Mouse (Mus musculus) bone marrow macrophage, adult 2 months (primary cell): ENCODE results near the gene Actg1. TPM values are rescaled to one million over a fixed set of nuclear protein-coding genes. Genes with fewer than 3 reads are reported as not detected.
"Not testable (repeated sequence)": the region's sequence is repeated elsewhere in the genome, so short reads cannot be mapped to it uniquely, and the experiment has no call there.

Source experiments
- H3K27ac ChIP-seq: 2 replicates; pipeline ENCODE4 v1.5.1; 2012; ENCODE audit warnings: low read depth, low read length; ENCODE audit not compliant: insufficient read depth
- H3K4me1 ChIP-seq: 2 replicates; pipeline ENCODE4 v1.6.1; 2012; ENCODE audit warnings: low read length; ENCODE audit not compliant: control insufficient read depth, insufficient read depth
- H3K4me3 ChIP-seq: 2 replicates; pipeline ENCODE4 v1.5.1; 2012; ENCODE audit warnings: mild to moderate bottlenecking, low read length, moderate library complexity; ENCODE audit not compliant: insufficient read depth
- CTCF ChIP-seq: IDR thresholded peaks from 2 replicates; pipeline ENCODE4 v1.5.1; 2012; ENCODE audit warnings: low read depth, mild to moderate bottlenecking, low read length, moderate library complexity
- POLR2A ChIP-seq: IDR thresholded peaks from 2 replicates; pipeline ENCODE4 v1.6.1; 2012; ENCODE audit warnings: mild to moderate bottlenecking, low read depth, low read length, borderline replicate concordance
- polyA plus RNA-seq: library from polyadenylated mRNA; stranded (reverse); fragments of >200 nt; gene quantifications from 2 replicates; pipeline ENCODE4 v1.2.4, GENCODE M21; 2012; ENCODE audit not compliant: missing spikeins, insufficient read depth, insufficient read length

The Actg1 gene
- polyA plus RNA-seq, 1 experiment, result 2,131 TPM

DNA sequence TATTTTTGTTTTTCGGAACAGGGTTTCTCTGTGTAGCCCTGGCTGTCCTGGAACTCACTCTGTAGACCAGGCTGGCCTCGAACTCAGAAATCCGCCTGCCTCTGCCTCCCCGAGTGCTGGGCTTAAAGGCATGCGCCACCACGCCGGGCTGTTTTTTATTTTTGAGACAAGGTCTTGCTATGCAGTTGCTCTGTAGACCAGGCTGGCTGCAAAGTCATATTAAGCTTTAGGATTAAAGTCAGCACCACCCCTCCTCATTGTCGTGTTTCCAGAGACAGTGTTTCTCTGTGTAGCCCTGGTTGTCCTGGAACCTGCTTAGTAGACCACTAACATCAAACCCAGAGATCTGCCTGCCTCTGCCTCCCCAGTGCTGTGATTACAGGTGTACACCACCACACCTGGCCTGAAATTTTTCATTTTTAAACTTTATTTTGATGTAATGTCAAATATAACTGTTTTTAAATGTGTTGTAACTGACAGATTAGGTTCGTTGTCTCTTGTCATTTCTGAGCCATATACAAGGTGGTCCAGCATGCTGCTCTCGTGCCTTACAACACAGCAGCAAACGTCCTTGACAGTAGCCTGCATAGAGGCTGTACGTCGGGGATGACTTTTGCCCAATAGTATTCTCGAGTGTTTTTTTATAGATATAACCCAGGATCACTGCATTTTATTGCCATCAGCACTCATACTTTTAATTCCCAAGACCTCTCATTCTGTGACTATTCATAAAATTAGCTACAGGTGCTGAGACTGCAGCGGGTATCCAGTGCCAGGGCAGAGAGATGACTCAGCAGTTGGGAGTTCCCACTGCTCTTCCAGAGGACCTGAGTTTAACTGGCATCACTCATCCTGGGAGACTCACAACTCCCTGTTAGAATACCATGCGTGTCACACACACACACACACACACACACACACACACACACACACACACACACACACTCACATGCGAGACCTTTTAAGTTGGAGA is 6.2 kb upstream of the Actg1 start:
- H3K4me1 ChIP-seq, result peaks cover 64% of the 10 kb centered on the region
- H3K4me3 ChIP-seq, result no peak overlapping the region
- H3K27ac ChIP-seq, result no peak overlapping the region
- no peak for TF ChIP-seq POLR2A
- TF ChIP-seq CTCF, result no peak

DNA sequence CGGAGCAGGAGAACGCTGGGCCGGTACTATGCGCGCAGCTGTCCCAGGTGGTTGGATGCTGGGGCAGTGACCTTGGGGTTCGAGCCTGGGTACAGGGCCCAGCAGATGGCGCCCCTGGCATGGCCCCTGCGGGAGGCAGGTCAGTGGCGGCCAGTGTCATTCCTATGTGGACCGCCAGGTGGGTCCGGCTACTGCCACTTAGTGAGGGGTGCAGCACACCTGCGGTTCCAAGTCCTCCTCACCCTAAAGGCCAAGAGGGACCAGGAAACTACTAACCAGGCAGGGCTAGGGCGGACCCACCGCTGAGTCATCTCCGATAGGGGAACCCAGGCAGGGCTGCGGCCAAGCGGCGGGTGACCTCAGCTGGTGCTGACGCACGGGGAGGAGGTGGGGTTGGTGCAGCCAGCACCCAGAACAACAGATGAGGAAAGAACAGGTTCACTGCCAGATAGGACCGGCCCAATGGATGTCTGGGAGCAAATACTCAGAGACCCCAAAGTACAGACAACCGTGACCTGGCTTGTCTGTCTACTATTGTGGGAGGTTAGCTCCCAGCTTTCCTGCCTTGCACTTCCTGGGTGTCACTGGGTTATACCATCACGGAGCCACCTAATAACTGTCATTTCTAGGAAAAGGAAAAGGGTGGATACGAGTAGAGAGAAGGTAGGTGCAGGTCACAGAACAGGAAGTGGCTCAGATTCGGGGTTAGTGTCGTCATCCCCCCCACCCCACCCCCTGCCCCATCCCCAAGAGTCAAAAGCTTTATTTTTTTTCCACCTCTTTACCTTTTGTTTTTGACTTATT is 5.4 kb upstream of the Actg1 start:
- Histone ChIP-seq H3K4me1 (peaks cover 58% of the 10 kb centered on the region), H3K27ac (peak overlapping the region; percentile 87), H3K4me3 (peak overlapping the region; percentile 38)
- peak; percentile 57; the same call in 1 of the 2 replicates for TF ChIP-seq CTCF
- no peak for TF ChIP-seq POLR2A

DNA sequence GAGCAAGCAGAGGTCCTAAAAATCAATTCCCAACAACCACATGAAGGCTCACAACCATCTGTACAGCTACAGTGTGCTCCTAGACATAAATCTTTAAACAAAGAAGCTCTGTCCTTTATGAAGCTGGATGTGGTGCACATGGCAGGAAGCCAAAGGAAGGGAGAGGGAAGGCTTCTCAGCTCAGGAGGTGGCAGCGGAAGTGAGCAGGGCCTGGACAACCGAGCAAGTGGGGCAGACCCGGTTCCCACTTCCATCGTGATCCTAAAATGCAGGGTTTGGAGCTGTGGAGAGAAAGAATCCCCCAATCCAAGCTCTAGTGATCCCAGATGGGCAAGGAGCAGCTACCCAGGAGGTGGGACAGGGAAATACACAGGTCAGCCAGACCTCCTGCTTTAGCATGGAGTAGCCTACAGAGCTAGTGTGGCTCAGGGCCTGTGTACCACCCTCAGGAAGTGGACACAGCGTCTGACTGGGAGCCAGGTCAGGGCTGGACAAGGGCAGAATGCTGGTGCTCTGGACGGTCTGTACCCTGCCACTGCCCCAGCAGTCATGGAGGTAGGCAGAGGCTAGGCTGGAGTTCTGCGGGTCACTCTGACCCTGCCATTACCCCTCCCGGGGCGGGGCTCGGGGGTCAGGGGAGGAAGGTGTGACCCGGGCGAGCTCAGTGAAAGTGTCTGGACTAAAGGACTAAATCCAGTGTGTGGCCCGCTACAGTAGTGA is 4.4 kb upstream of the Actg1 start:
- H3K27ac ChIP-seq, result peak overlapping the region; percentile 87
- no peak for TF ChIP-seq POLR2A
- TF ChIP-seq CTCF, result no peak
- peak overlapping the region; percentile 27 for H3K4me3 ChIP-seq
- peaks cover 51% of the 10 kb centered on the region for H3K4me1 ChIP-seq

DNA sequence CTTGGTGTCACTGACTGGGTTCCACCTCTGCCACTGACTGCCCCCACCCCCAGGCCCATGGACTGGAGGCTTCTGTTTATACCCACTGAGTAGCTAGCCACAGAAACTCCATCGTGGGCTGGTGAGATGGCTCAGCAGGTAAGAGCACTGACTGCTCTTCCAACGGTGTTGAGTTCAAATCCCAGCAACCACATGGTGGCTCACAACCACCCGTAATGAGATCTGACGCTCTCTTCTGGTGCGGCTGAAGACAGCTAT is 3.7 kb upstream of the Actg1 start:
- Histone ChIP-seq H3K4me1 (peaks cover 47% of the 10 kb centered on the region), H3K27ac (peak overlapping the region; percentile 87)
- H3K4me3 ChIP-seq, result not testable (repeated sequence)

GRCm38 (mm10) chr11:120351250-120352092 is 3.1 kb upstream of the Actg1 start:
- Histone ChIP-seq H3K4me1 (peaks cover 47% of the 10 kb centered on the region), H3K27ac (peak overlapping the region; percentile 49), H3K4me3 (no peak overlapping the region)
- TF ChIP-seq POLR2A (no peak), CTCF (no peak)

GRCm38 (mm10) chr11:120350711-120351110 is 2.4 kb upstream of the Actg1 start:
- H3K4me1 ChIP-seq, result peaks cover 45% of the 10 kb centered on the region
- peak overlapping the region; percentile 88 for H3K27ac ChIP-seq
- no peak for TF ChIP-seq CTCF
- TF ChIP-seq POLR2A, result no peak
- peak overlapping the region; percentile 73 for H3K4me3 ChIP-seq

DNA sequence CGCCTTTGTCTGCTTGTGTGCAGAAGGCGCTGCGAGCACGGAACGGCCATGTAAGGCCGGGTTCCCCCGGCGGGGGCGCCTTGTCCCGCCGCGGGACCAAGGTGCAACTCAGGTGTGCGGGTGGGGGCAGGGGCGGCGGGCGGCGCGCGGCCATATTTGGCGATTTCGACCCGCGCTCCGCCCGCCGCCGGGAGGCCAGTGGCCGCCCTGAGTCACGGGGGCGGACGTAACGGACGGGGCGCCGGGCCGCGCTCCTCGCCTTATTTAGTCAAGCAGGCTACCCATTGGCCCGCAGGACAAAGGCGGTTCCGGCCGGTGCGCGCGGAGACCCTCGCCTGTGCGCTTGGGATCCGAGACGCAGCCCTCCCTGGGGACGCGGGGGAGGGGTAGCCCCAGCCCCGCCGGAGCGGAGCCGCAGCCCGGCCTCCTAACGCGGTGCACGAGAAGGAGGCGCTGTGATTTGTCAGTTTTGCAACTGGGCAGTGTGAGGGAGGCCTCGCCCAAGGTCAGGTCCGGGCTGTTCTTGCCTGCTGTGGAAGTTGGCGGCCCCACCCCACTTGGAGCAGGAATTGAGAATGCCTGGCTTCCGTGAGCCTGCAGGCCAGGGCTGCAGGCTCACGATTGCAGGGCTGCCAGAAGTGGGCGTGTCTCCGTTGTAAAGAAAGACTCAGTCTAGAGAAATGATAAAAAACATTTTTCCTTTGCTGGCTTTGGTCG is 1.8 kb upstream of the Actg1 start:
- TF ChIP-seq CTCF (no peak), POLR2A (no peak)
- peak overlapping the region; percentile 88 for H3K27ac ChIP-seq
- H3K4me3 ChIP-seq, result peak overlapping the region; percentile 73
- peaks cover 41% of the 10 kb centered on the region for H3K4me1 ChIP-seq

GRCm38 (mm10) chr11:120349371-120349985 is 1.1 kb upstream of the Actg1 start:
- peak overlapping the region; percentile 73 for H3K4me3 ChIP-seq
- TF ChIP-seq POLR2A, result no peak
- no peak for TF ChIP-seq CTCF
- peaks cover 34% of the 10 kb centered on the region for H3K4me1 ChIP-seq
- peak overlapping the region; percentile 88 for H3K27ac ChIP-seq
